Mouse (Mus musculus) macrophage (primary cell): ENCODE data around the gene Nmt2. TPM values are rescaled to one million over a fixed set of nuclear protein-coding genes. Genes with fewer than 3 reads are reported as not detected.

Source experiments
- H3K27ac ChIP-seq: fragments of 350-480 bp; formaldehyde crosslinking; 2 replicates; pipeline ENCODE4 v1.9.0; 2021
- H3K36me3 ChIP-seq: fragments of 350-480 bp; formaldehyde crosslinking; 2 replicates; pipeline ENCODE4 v1.9.0; 2021; ENCODE audit errors: inconsistent target
- H3K4me3 ChIP-seq: fragments of 350-480 bp; formaldehyde crosslinking; 2 replicates; pipeline ENCODE4 v1.9.0; 2021; ENCODE audit errors: inconsistent target
- H3K79me2 ChIP-seq: fragments of 350-480 bp; formaldehyde crosslinking; 2 replicates; pipeline ENCODE4 v1.9.0; 2021; ENCODE audit errors: inconsistent target
- WGBS: methylation state at CpG from one replicate; pipeline ENCODE4 v1.1.7; 2026; ENCODE audit warnings: inconsistent platforms; ENCODE audit not compliant: missing documents; 5-methylcytosine and 5-hydroxymethylcytosine counted together
- polyA plus RNA-seq: library from polyadenylated mRNA; stranded (reverse); fragments of 250-400 nt; gene quantifications from 3 replicates; pipeline ENCODE4 v1.2.4, GENCODE M21; 2018; ENCODE audit warnings: inconsistent platforms

The Nmt2 gene
- polyA plus RNA-seq, 1 experiment from 2014 or later: 13.5 TPM

DNA sequence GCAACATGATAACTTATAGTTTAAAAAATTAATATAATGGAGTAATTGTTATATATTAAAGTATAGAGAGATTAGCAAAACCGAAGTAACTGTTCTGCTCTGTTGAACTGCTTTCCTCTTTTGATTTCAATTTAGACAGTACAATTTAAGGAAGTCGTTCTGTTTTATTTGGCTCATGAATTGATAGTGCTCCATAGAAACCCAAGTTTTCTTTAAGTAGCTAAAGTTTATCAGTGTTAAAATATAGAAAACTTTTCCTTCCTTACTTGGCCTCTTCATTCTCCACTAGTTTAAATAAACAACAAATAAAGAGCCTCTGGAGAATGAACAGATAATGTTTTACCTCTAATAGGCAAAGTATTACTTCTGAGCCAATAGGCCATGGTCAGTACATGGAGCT lies 2.2 kb downstream of the Nmt2 start:
- no peaks in the 10 kb centered on the region for H3K36me3 ChIP-seq
- H3K27ac ChIP-seq: no peak overlapping the region
- H3K4me3 ChIP-seq: no peak overlapping the region
- H3K79me2 ChIP-seq: peaks cover 63% of the 10 kb centered on the region
- WGBS: 16% methylated on average over 2 of the region's 2 CpGs

GRCm38 (mm10) chr2:3289581-3289980 lies 5.6 kb downstream of the Nmt2 start:
- no peak overlapping the region for H3K4me3 ChIP-seq
- no peaks in the 10 kb centered on the region for H3K36me3 ChIP-seq
- 83% methylated on average over 1 of the region's 1 CpGs for WGBS

GRCm38 (mm10) chr2:3292170-3292569 lies 8.2 kb downstream of the Nmt2 start:
- Histone ChIP-seq H3K27ac (no peak overlapping the region), H3K36me3 (no peaks in the 10 kb centered on the region), H3K79me2 (peaks cover 100% of the 10 kb centered on the region), H3K4me3 (no peak overlapping the region)
- 86% methylated on average over 1 of the region's 1 CpGs for WGBS

More at GRCm38 (mm10) chr2:3289581-3289980, 5.6 kb downstream of the Nmt2 start:
- H3K79me2 ChIP-seq: peaks cover 96% of the 10 kb centered on the region
- H3K27ac ChIP-seq: no peak overlapping the region

DNA sequence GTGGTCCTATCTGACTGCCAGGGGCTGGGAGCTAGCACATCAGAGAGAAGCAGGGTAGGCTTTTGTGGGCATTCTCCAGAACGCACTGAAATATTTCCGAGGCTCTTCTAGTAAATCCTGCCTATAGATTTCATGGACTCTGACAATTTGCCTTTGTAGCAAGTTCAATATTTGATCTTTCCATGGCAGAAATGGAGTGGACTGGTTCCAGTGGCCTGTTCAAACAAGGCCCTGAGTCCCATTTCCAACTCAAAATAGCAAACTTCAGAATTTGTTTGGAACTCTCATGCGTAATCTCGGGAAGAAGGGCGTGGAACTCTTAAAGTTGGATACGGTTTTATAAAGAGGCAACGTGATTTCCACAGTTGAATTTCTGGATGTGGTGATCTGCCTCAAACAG lies 11.8 kb downstream of the Nmt2 start:
- Histone ChIP-seq H3K36me3 (no peaks in the 10 kb centered on the region), H3K79me2 (peaks cover 95% of the 10 kb centered on the region), H3K27ac (no peak overlapping the region), H3K4me3 (no peak overlapping the region)
- WGBS: 96% methylated on average over 7 of the region's 7 CpGs

DNA sequence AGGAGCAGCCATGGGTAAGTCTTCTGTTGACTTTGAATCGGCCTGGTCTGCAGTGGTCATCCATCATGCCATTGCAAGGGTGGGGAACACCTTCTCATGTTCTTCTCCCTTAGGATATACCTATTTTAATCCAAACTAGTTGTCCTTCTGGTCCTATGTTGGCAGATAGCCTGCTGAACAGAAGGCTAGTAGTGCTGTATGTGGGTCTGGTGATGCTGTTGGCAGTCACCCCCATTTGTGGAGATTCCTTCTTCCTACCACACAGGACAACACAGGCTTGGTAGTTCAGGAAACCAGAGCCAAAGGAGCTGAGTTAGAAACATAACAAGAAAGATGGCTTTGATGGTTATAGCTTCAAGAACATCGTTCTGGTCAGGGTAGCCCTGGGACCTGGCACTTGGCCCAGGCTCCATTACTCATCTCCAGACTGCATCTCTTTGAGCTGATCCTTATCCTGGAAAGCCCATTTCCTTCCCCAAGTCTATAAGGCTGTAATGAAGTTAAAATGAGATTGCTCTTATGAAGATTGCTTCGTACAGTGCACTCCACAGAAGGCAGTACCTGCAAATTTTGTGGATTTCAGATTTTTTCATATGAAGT lies 21.5 kb downstream of the Nmt2 start:
- Histone ChIP-seq H3K36me3 (peaks cover 10% of the 10 kb centered on the region; the same call in 1 of the 2 replicates), H3K27ac (no peak overlapping the region), H3K79me2 (peaks cover 29% of the 10 kb centered on the region), H3K4me3 (no peak overlapping the region)
- 82% methylated on average over 3 of the region's 3 CpGs for WGBS

- 95% methylated on average over 2 of the region's 2 CpGs for whole genome bisulfite sequencing
- no peak overlapping the region for H3K4me3 ChIP-seq
- H3K27ac ChIP-seq: no peak overlapping the region
- no peaks in the 10 kb centered on the region for H3K79me2 ChIP-seq
- H3K36me3 ChIP-seq: peaks cover 19% of the 10 kb centered on the region; the same call in 1 of the 2 replicates
These were observed 39.1 kb downstream of the Nmt2 start for GRCm38 (mm10) chr2:3323132-3323531.

DNA sequence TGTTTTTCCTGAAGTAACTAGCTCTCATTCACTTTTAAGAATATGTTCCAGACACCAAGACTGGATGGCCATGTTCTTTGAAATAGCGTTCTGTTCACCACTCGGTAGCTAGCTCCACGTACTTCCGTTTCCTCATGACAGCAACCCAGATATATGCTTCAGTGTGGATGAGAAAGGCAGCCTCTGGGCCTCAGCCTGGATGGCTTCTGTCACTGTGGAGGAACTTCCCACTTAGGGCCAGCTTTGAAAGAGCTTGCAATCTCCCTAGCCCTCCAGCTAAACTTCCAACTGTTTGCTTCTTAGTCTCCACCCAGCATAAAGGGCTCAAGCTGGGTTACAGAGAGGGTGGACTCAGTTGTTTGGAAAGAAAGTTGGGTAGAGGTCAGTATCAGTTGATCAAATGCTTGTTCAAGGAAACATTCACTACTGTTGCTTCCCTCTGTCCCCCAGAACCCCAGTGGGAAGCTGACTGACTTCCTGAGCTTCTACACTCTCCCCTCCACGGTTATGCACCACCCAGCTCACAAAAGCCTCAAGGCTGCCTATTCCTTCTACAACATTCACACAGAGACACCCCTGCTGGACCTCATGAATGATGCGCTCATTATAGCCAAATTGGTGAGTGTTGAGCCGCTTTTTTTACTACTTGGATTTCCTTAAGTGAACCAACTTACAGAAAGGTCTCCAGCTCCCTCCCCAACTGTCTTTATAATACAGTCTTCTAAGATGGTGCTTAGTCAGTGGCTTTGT lies 40.5 kb downstream of the Nmt2 start:
- H3K4me3 ChIP-seq: no peak overlapping the region
- peaks cover 25% of the 10 kb centered on the region; the same call in 1 of the 2 replicates for H3K36me3 ChIP-seq
- no peak overlapping the region for H3K27ac ChIP-seq
- WGBS: 96% methylated on average over 7 of the region's 7 CpGs
- no peaks in the 10 kb centered on the region for H3K79me2 ChIP-seq

DNA sequence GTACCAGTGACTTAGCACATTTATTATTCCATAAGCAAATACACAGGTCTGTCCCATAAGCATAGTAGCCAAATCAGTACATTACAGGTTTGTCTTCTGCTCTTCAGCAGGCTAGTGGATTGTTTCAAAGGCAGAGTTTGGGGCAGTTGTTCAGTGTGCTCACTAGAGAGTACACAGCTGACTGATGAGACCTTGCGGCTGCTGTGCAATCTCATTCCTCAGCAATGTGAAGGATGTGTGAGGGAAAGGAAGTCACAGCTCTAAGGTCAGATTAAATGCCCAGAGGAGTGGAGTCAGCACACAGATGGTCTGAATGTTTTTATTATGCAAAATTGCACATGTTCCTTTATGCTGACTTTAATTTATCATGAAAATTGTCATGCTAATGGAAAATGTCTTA lies 42.5 kb downstream of the Nmt2 start:
- H3K79me2 ChIP-seq: peaks cover 15% of the 10 kb centered on the region; the same call in 1 of the 2 replicates
- WGBS: 100% methylated on average over 1 of the region's 1 CpGs

DNA sequence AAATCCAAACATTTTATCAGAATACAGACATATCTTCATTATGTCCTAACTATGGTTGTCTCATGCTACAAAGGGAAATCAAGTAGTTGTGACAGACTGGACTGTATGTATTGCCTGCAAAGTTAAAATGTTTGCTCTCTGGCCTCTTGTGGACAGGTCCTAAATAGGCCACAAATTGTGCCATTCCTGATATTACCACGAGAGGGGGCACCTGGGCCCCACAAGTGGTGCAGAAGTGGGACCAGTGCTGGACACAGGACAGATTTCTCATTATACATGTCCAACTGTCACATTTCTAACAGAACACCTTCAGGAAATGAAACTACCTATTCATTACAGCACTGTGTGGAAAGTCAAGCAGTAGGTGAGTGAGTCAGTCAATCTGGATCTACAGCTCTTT lies 43.3 kb downstream of the Nmt2 start:
- Histone ChIP-seq H3K27ac (no peak overlapping the region), H3K79me2 (peaks cover 20% of the 10 kb centered on the region; the same call in 1 of the 2 replicates), H3K4me3 (no peak overlapping the region), H3K36me3 (peaks cover 25% of the 10 kb centered on the region; the same call in 1 of the 2 replicates)
- 17% methylated on average over 1 of the region's 1 CpGs for WGBS

More for the DNA sequence above, 42.5 kb downstream of the Nmt2 start:
- H3K36me3 ChIP-seq: peaks cover 25% of the 10 kb centered on the region; the same call in 1 of the 2 replicates
- H3K27ac ChIP-seq: no peak overlapping the region
- no peak overlapping the region for H3K4me3 ChIP-seq

DNA sequence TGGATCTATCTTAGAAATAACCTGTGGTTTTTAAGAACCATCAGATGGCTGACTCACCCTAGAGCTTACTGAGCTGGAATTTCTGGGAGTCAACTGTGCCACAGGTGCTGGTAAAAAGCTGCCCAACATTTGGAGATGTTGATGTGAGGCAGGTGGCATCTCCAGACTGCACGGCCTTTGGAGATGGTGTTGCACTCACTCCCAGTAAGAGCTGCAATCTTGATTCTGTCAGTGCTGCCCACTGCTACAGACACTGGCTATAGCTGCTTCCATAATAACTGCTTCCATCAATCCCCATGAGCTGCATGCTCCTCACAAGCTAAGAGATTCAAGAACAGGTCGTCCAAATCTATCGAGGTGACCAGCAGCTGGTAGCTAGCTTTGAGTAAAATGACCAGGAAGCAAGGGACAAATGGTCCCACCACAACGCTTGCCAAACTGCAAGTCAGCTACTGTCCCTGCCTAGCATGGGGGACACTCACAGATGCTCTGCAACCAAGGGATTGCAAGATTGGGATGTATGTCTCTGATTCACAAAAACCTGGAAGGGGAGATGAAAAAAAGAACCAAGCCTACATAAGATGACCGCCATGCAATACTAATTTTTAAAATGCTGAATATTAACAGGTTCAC lies 47.2 kb downstream of the Nmt2 start:
- 68% methylated on average over 5 of the region's 5 CpGs for WGBS
- H3K4me3 ChIP-seq: peak overlapping the region; percentile 70

GRCm38 (mm10) chr2:3332056-3332455 lies 48.0 kb downstream of the Nmt2 start:
- Histone ChIP-seq H3K36me3 (0 out of 2 replicates have a peak, but pooled peaks cover 7% of the 10 kb centered on the region), H3K79me2 (peaks cover 20% of the 10 kb centered on the region; the same call in 1 of the 2 replicates), H3K27ac (peak overlapping the region; percentile 54), H3K4me3 (peak overlapping the region; percentile 70)
- WGBS: 1% methylated on average over 21 of the region's 21 CpGs

More for the DNA sequence above, 47.2 kb downstream of the Nmt2 start:
- H3K79me2 ChIP-seq: peaks cover 20% of the 10 kb centered on the region; the same call in 1 of the 2 replicates
- H3K36me3 ChIP-seq: 0 out of 2 replicates have a peak, but pooled peaks cover 7% of the 10 kb centered on the region
- H3K27ac ChIP-seq: no peak overlapping the region

- Histone ChIP-seq H3K27ac (peak within 1 kb of the TSS; percentile 54), H3K79me2 (peaks cover 20% of the 10 kb centered on the region; the same call in 1 of the 2 replicates), H3K36me3 (0 out of 2 replicates have a peak, but pooled peaks cover 7% of the 10 kb centered on the region), H3K4me3 (peak within 1 kb of the TSS; percentile 70)
- under 1% methylated on average over 45 of the region's 45 CpGs for WGBS
These were observed 48.7 kb downstream of the Nmt2 start, which contains the start of gene Rpp38 for GRCm38 (mm10) chr2:3332484-3333242. Gene Rpp38 (minus strand): TSS chr2:3332643.

DNA sequence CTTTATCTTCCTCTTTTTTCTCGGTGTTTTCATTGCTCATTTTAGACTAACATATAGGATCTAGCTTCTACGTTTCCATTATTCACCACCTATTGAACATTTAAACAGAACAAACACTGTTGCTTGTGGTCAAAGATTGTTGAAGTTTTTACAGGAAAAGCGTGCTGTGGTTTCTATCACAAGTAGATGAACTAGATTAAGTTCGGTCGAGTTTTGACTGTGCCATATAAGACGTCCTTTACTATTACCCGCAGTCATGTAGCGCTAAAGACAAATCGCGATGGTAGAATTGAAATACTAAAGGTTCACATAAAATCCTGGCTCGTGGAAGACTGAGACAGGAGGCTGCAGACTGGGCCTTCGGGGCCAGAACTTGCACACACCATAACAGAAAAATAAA lies 49.7 kb downstream of the Nmt2 start:
- Histone ChIP-seq H3K4me3 (no peak overlapping the region; the same call in 1 of the 2 replicates), H3K27ac (no peak overlapping the region), H3K36me3 (0 out of 2 replicates have a peak, but pooled peaks cover 7% of the 10 kb centered on the region), H3K79me2 (peaks cover 20% of the 10 kb centered on the region; the same call in 1 of the 2 replicates)
- 61% methylated on average over 12 of the region's 12 CpGs for WGBS
